Mouse (Mus musculus): ENCODE results near the gene Rgs13. TPM values are rescaled to one million over a fixed set of nuclear protein-coding genes. Genes with fewer than 3 reads are reported as not detected.

Rgs13 gene
- 0.85 and 0.93 TPM in 2 replicates for polyA plus RNA-seq (2014; fragmentation: Nextera tagmentation; extraction: Ambion mirVana)

GRCm38 (mm10) chr1:144177166-144177565 lies at the start of gene Rgs13:
Gene Rgs13, minus strand, starts transcription at chr1:144177372.
- Histone ChIP-seq H3K4me1 (ENCODE audit: control insufficient read depth, insufficient read depth, low read length) (no peaks in the 10 kb centered on the region), H3K9me3 (ENCODE audit: control insufficient read depth, low read length) (no peaks in the 10 kb centered on the region)
- ATAC-seq (ENCODE audit: insufficient read depth, low FRiP score, low TSS enrichment): no peak

GRCm38 (mm10) chr1:144215230-144215629 lies 38.1 kb upstream of the Rgs13 start:
- H3K9me3 ChIP-seq (ENCODE audit: control insufficient read depth, low read length): no peaks in the 10 kb centered on the region
- H3K36me3 ChIP-seq (ENCODE audit: control insufficient read depth, insufficient read depth, low read length): no peaks in the 10 kb centered on the region
- no peak overlapping the region for H3K4me2 ChIP-seq (ENCODE audit: low read depth)
- no peak for DNase-seq (ENCODE audit: low spot score)
- H3K27ac ChIP-seq (ENCODE audit: low read depth, low read length): no peak overlapping the region
- H3K27me3 ChIP-seq (ENCODE audit: control insufficient read depth, insufficient read depth, low read length): no peaks in the 10 kb centered on the region
- no peaks in the 10 kb centered on the region for H3K4me1 ChIP-seq (ENCODE audit: control insufficient read depth, insufficient read depth, low read length)
- no peak overlapping the region for H3K4me3 ChIP-seq (ENCODE audit: low read depth, low read length)
- H3K9ac ChIP-seq (ENCODE audit: low read length): no peak overlapping the region
- no peak for ATAC-seq (ENCODE audit: insufficient read depth, low FRiP score, low TSS enrichment)

More at GRCm38 (mm10) chr1:144177166-144177565, at the start of gene Rgs13:
- 63% methylated on average over 5 of the region's 5 CpGs for WGBS
- H3K27me3 ChIP-seq (ENCODE audit: control insufficient read depth, insufficient read depth, low read length): no peaks in the 10 kb centered on the region
- DNase-seq (ENCODE audit: low spot score): no peak
- no peak within 1 kb of the TSS for H3K9ac ChIP-seq (ENCODE audit: low read length)
- no peaks in the 10 kb centered on the region for H3K36me3 ChIP-seq (ENCODE audit: control insufficient read depth, insufficient read depth, low read length)
- no peak within 1 kb of the TSS for H3K4me2 ChIP-seq (ENCODE audit: low read depth)
- H3K4me3 ChIP-seq (ENCODE audit: low read depth, low read length): no peak within 1 kb of the TSS
- no peak within 1 kb of the TSS for H3K27ac ChIP-seq (ENCODE audit: low read depth, low read length)

- Histone ChIP-seq H3K4me1 (ENCODE audit: control insufficient read depth, insufficient read depth, low read length) (no peaks in the 10 kb centered on the region), H3K27me3 (ENCODE audit: control insufficient read depth, insufficient read depth, low read length) (no peaks in the 10 kb centered on the region), H3K9me3 (ENCODE audit: control insufficient read depth, low read length) (no peaks in the 10 kb centered on the region), H3K36me3 (ENCODE audit: control insufficient read depth, insufficient read depth, low read length) (no peaks in the 10 kb centered on the region), H3K9ac (ENCODE audit: low read length) (no peak overlapping the region), H3K4me3 (ENCODE audit: low read depth, low read length) (no peak overlapping the region), H3K4me2 (ENCODE audit: low read depth) (no peak overlapping the region), H3K27ac (ENCODE audit: low read depth, low read length) (no peak overlapping the region)
- DNase-seq (ENCODE audit: low spot score) (no peak), ATAC-seq (ENCODE audit: insufficient read depth, low FRiP score, low TSS enrichment) (no peak)
- 74% methylated on average over 3 of the region's 3 CpGs for WGBS
Measured at GRCm38 (mm10) chr1:144210912-144211311, 33.7 kb upstream of the Rgs13 start.

GRCm38 (mm10) chr1:144206281-144207061 lies 29.3 kb upstream of the Rgs13 start:
- Histone ChIP-seq H3K27me3 (ENCODE audit: control insufficient read depth, insufficient read depth, low read length) (no peaks in the 10 kb centered on the region), H3K4me1 (ENCODE audit: control insufficient read depth, insufficient read depth, low read length) (no peaks in the 10 kb centered on the region), H3K9ac (ENCODE audit: low read length) (no peak overlapping the region), H3K9me3 (ENCODE audit: control insufficient read depth, low read length) (no peaks in the 10 kb centered on the region), H3K27ac (ENCODE audit: low read depth, low read length) (no peak overlapping the region), H3K4me2 (ENCODE audit: low read depth) (no peak overlapping the region), H3K4me3 (ENCODE audit: low read depth, low read length) (no peak overlapping the region), H3K36me3 (ENCODE audit: control insufficient read depth, insufficient read depth, low read length) (no peaks in the 10 kb centered on the region)
- WGBS: 65% methylated on average over 7 of the region's 7 CpGs
- DNase-seq (ENCODE audit: low spot score) (no peak), ATAC-seq (ENCODE audit: insufficient read depth, low FRiP score, low TSS enrichment) (no peak)

GRCm38 (mm10) chr1:144204766-144205165 lies 27.6 kb upstream of the Rgs13 start:
- no peak overlapping the region for H3K4me2 ChIP-seq (ENCODE audit: low read depth)
- no peaks in the 10 kb centered on the region for H3K4me1 ChIP-seq (ENCODE audit: control insufficient read depth, insufficient read depth, low read length)
- ATAC-seq (ENCODE audit: insufficient read depth, low FRiP score, low TSS enrichment) (no peak), DNase-seq (ENCODE audit: low spot score) (no peak)
- H3K9ac ChIP-seq (ENCODE audit: low read length): no peak overlapping the region
- no peaks in the 10 kb centered on the region for H3K9me3 ChIP-seq (ENCODE audit: control insufficient read depth, low read length)
- H3K4me3 ChIP-seq (ENCODE audit: low read depth, low read length): no peak overlapping the region
- no peaks in the 10 kb centered on the region for H3K36me3 ChIP-seq (ENCODE audit: control insufficient read depth, insufficient read depth, low read length)
- WGBS: 92% methylated on average over 2 of the region's 2 CpGs
- no peaks in the 10 kb centered on the region for H3K27me3 ChIP-seq (ENCODE audit: control insufficient read depth, insufficient read depth, low read length)
- no peak overlapping the region for H3K27ac ChIP-seq (ENCODE audit: low read depth, low read length)

- no peaks in the 10 kb centered on the region for H3K27me3 ChIP-seq (ENCODE audit: control insufficient read depth, insufficient read depth, low read length)
- no peak overlapping the region for H3K9ac ChIP-seq (ENCODE audit: low read length)
- DNase-seq (ENCODE audit: low spot score) (no peak), ATAC-seq (ENCODE audit: insufficient read depth, low FRiP score, low TSS enrichment) (no peak)
- WGBS: 94% methylated on average over 4 of the region's 4 CpGs
- no peaks in the 10 kb centered on the region for H3K9me3 ChIP-seq (ENCODE audit: control insufficient read depth, low read length)
- no peaks in the 10 kb centered on the region for H3K4me1 ChIP-seq (ENCODE audit: control insufficient read depth, insufficient read depth, low read length)
- no peaks in the 10 kb centered on the region for H3K36me3 ChIP-seq (ENCODE audit: control insufficient read depth, insufficient read depth, low read length)
- no peak overlapping the region for H3K4me2 ChIP-seq (ENCODE audit: low read depth)
- no peak overlapping the region for H3K27ac ChIP-seq (ENCODE audit: low read depth, low read length)
- H3K4me3 ChIP-seq (ENCODE audit: low read depth, low read length): no peak overlapping the region
Measured at GRCm38 (mm10) chr1:144202939-144203338, 25.8 kb upstream of the Rgs13 start.

GRCm38 (mm10) chr1:144200496-144200895 lies 23.3 kb upstream of the Rgs13 start:
- no peak for ATAC-seq (ENCODE audit: insufficient read depth, low FRiP score, low TSS enrichment)
- Histone ChIP-seq H3K9ac (ENCODE audit: low read length) (no peak overlapping the region), H3K4me2 (ENCODE audit: low read depth) (no peak overlapping the region), H3K9me3 (ENCODE audit: control insufficient read depth, low read length) (no peaks in the 10 kb centered on the region), H3K27me3 (ENCODE audit: control insufficient read depth, insufficient read depth, low read length) (no peaks in the 10 kb centered on the region), H3K4me3 (ENCODE audit: low read depth, low read length) (no peak overlapping the region), H3K4me1 (ENCODE audit: control insufficient read depth, insufficient read depth, low read length) (no peaks in the 10 kb centered on the region), H3K27ac (ENCODE audit: low read depth, low read length) (no peak overlapping the region), H3K36me3 (ENCODE audit: control insufficient read depth, insufficient read depth, low read length) (no peaks in the 10 kb centered on the region)
- DNase-seq (ENCODE audit: low spot score): no peak
- 76% methylated on average over 2 of the region's 2 CpGs for WGBS

GRCm38 (mm10) chr1:144199538-144199937 lies 22.4 kb upstream of the Rgs13 start:
- ATAC-seq (ENCODE audit: insufficient read depth, low FRiP score, low TSS enrichment): no peak
- 69% methylated on average over 1 of the region's 1 CpGs for whole genome bisulfite sequencing
- no peaks in the 10 kb centered on the region for H3K27me3 ChIP-seq (ENCODE audit: control insufficient read depth, insufficient read depth, low read length)
- no peak overlapping the region for H3K4me2 ChIP-seq (ENCODE audit: low read depth)
- H3K9ac ChIP-seq (ENCODE audit: low read length): no peak overlapping the region
- H3K4me1 ChIP-seq (ENCODE audit: control insufficient read depth, insufficient read depth, low read length): no peaks in the 10 kb centered on the region
- no peak for DNase-seq (ENCODE audit: low spot score)
- H3K36me3 ChIP-seq (ENCODE audit: control insufficient read depth, insufficient read depth, low read length): no peaks in the 10 kb centered on the region
- H3K4me3 ChIP-seq (ENCODE audit: low read depth, low read length): no peak overlapping the region
- H3K9me3 ChIP-seq (ENCODE audit: control insufficient read depth, low read length): no peaks in the 10 kb centered on the region
- H3K27ac ChIP-seq (ENCODE audit: low read depth, low read length): no peak overlapping the region

GRCm38 (mm10) chr1:144197684-144198083 lies 20.5 kb upstream of the Rgs13 start:
- H3K9me3 ChIP-seq (ENCODE audit: control insufficient read depth, low read length): no peaks in the 10 kb centered on the region
- H3K27me3 ChIP-seq (ENCODE audit: control insufficient read depth, insufficient read depth, low read length): no peaks in the 10 kb centered on the region
- ATAC-seq (ENCODE audit: insufficient read depth, low FRiP score, low TSS enrichment) (0 out of 2 replicates have a peak, but pooled peaks have one; percentile 17), DNase-seq (ENCODE audit: low spot score) (peak; percentile 35)
- H3K4me2 ChIP-seq (ENCODE audit: low read depth): no peak overlapping the region
- H3K4me3 ChIP-seq (ENCODE audit: low read depth, low read length): no peak overlapping the region
- no peak overlapping the region for H3K9ac ChIP-seq (ENCODE audit: low read length)
- no peak overlapping the region for H3K27ac ChIP-seq (ENCODE audit: low read depth, low read length)
- H3K4me1 ChIP-seq (ENCODE audit: control insufficient read depth, insufficient read depth, low read length): no peaks in the 10 kb centered on the region
- 32% methylated on average over 3 of the region's 3 CpGs for WGBS
- no peaks in the 10 kb centered on the region for H3K36me3 ChIP-seq (ENCODE audit: control insufficient read depth, insufficient read depth, low read length)

Measured in neural tube, embryonic 11.5 days (tissue).